Mouse (Mus musculus) liver, adult 2 months (tissue): Measurements from ENCODE around the gene Gm3250. TPM values are rescaled to one million over a fixed set of nuclear protein-coding genes. Genes with fewer than 3 reads are reported as not detected.

Experiments used
- DNase-seq: peaks from one replicate; pipeline ENCODE4 v3.0.0-alpha.2; 2011; ENCODE audit warnings: low read depth, low spot score; ENCODE audit errors: extremely low read depth
- H3K27ac ChIP-seq: fragments of 200-500 bp; replicated peaks from 2 replicates; pipeline ENCODE4 v1.5.1; 2012; ENCODE audit warnings: low read depth, mild to moderate bottlenecking, control low read depth, inconsistent platforms, low read length; ENCODE audit not compliant: insufficient read depth
- H3K27me3 ChIP-seq: fragments of 200-500 bp; 2 replicates; pipeline ENCODE4 v1.6.1; 2012; ENCODE audit warnings: mild to moderate bottlenecking, moderate library complexity, low read length, inconsistent platforms; ENCODE audit not compliant: control insufficient read depth, insufficient read depth
- H3K36me3 ChIP-seq: fragments of 200-500 bp; 2 replicates; pipeline ENCODE4 v1.6.1; 2012; ENCODE audit warnings: low read length, inconsistent platforms; ENCODE audit not compliant: control insufficient read depth, insufficient read depth
- H3K4me1 ChIP-seq: fragments of 200-500 bp; 2 replicates; pipeline ENCODE4 v1.6.1; 2011; ENCODE audit warnings: low read length; ENCODE audit not compliant: control insufficient read depth, insufficient read depth
- H3K4me3 ChIP-seq: fragments of 200-500 bp; 2 replicates; pipeline ENCODE4 v1.5.1; 2011; ENCODE audit warnings: low read depth, mild to moderate bottlenecking, control low read depth, low read length, moderate library complexity; ENCODE audit not compliant: insufficient read depth
- H3K79me2 ChIP-seq: fragments of 200-500 bp; 2 replicates; pipeline ENCODE4 v1.6.1; 2012; ENCODE audit warnings: inconsistent platforms, mild to moderate bottlenecking, low read length, moderate library complexity; ENCODE audit not compliant: control insufficient read depth, insufficient read depth
- H3K9ac ChIP-seq: fragments of 200-500 bp; 2 replicates; pipeline ENCODE4 v1.6.1; 2012; ENCODE audit warnings: low read depth, mild to moderate bottlenecking, control low read depth, inconsistent platforms, low read length
- CTCF ChIP-seq: fragments of 200-500 bp; IDR thresholded peaks from 2 replicates; pipeline ENCODE4 v1.5.1; 2011; ENCODE audit warnings: low read depth, low read length, control low read depth
- POLR2A ChIP-seq: fragments of 200-500 bp; IDR thresholded peaks from 2 replicates; pipeline ENCODE4 v1.6.1; 2011; ENCODE audit warnings: low read length, control low read depth; ENCODE audit not compliant: insufficient read depth; ENCODE audit errors: extremely low read depth
- WGBS: fragments of 180-500 bp; shearing (Covaris S2); methylation state at CpG from one replicate; pipeline ENCODE4 v1.1.7; 2018; 5-methylcytosine and 5-hydroxymethylcytosine counted together
- polyA plus RNA-seq: library from polyadenylated mRNA; depleted of rRNA; stranded (reverse); fragments of >200 nt; gene quantifications from 2 replicates; pipeline ENCODE4 v1.2.3, GENCODE M21; 2012; rRNA removed
- total RNA-seq: library from RNA; depleted of rRNA; stranded (reverse); fragments of >200 nt; gene quantifications from 2 replicates; pipeline ENCODE4 v1.2.3, GENCODE M21; 2014; rRNA removed

Gene Gm3250
- total and polyA plus RNA-seq, 2 experiments: not detected

DNA sequence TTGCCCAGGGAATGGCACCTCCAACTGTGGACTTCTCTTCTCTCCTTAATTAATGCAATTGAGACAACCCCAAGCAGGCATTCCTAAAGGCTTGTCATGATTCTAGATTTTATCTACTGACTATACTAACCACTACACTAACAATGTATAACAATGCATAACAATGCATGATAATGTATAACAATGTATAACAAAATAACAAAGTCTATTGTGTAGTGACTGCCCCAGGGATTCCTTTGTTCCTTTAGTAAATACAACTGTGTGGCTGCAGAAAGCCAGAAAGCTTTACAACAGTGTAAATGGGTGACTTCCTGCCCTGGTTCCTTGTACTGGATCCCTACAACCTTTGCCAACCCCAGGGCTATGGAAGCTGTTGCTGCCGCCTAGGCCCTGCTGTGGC is 46.4 kb downstream of the Gm3250 start:
- H3K36me3 ChIP-seq: no peaks in the 10 kb centered on the region
- H3K4me1 ChIP-seq: no peaks in the 10 kb centered on the region
- H3K4me3 ChIP-seq: no peak overlapping the region
- no peak overlapping the region for H3K27ac ChIP-seq
- TF ChIP-seq CTCF: no peak
- TF ChIP-seq POLR2A: no peak
- H3K79me2 ChIP-seq: no peaks in the 10 kb centered on the region
- 100% methylated on average over 1 of the region's 1 CpGs for WGBS
- no peaks in the 10 kb centered on the region for H3K27me3 ChIP-seq
- no peak overlapping the region for H3K9ac ChIP-seq
- DNase-seq: no peak

Other genes with a start within 250 kb of the Gm3250 start
Only the 30 nearest of the 31 such genes appear.
- gene Pttg1ip, start 200.8 kb downstream of the Gm3250 start, total RNA-seq: 146 and 168 TPM in 2 replicates
- 218 and 238 TPM in 2 replicates for gene Pttg1ip, start 200.8 kb downstream of the Gm3250 start, polyA plus RNA-seq
- 59.6 and 108 TPM in 2 replicates for gene Sumo3, start 176.4 kb downstream of the Gm3250 start, total RNA-seq
- 170 and 226 TPM in 2 replicates for gene Sumo3, start 176.4 kb downstream of the Gm3250 start, polyA plus RNA-seq
- 0.47 TPM in 1 of 2 replicates, not detected in the other for gene Gm49325, start 176.3 kb downstream of the Gm3250 start, total RNA-seq
- gene Gm49325, start 176.3 kb downstream of the Gm3250 start, polyA plus RNA-seq: not detected in 2 replicates
- gene Ube2g2, start 160.3 kb downstream of the Gm3250 start, total RNA-seq: 21.6 and 22.3 TPM in 2 replicates
- gene Ube2g2, start 160.3 kb downstream of the Gm3250 start, polyA plus RNA-seq: 30.4 and 34.2 TPM in 2 replicates
- 0.07 and 0.09 TPM in 2 replicates for gene Tspear, start 96.0 kb downstream of the Gm3250 start, total RNA-seq
- 0.12 and 0.50 TPM in 2 replicates for gene Tspear, start 96.0 kb downstream of the Gm3250 start, polyA plus RNA-seq
- gene Gm19402, start 91.8 kb downstream of the Gm3250 start, total RNA-seq: not detected in 2 replicates
- gene Gm19402, start 91.8 kb downstream of the Gm3250 start, polyA plus RNA-seq: not detected in 2 replicates
- gene Gm9508, start 85.3 kb downstream of the Gm3250 start, total RNA-seq: not detected in 2 replicates
- not detected in 2 replicates for gene Gm9508, start 85.3 kb downstream of the Gm3250 start, polyA plus RNA-seq
- not detected in 2 replicates for gene Gm10272, start 75.9 kb downstream of the Gm3250 start, total RNA-seq
- gene Gm10272, start 75.9 kb downstream of the Gm3250 start, polyA plus RNA-seq: not detected in 2 replicates
- gene Gm10024, start 71.1 kb downstream of the Gm3250 start, total RNA-seq: not detected in 2 replicates
- gene Gm10024, start 71.1 kb downstream of the Gm3250 start, polyA plus RNA-seq: not detected in 2 replicates
- not detected in 2 replicates for gene Gm10142, start 66.7 kb downstream of the Gm3250 start, total RNA-seq
- gene Gm10142, start 66.7 kb downstream of the Gm3250 start, polyA plus RNA-seq: not detected in 2 replicates
- not detected in 2 replicates for gene Krtap12-1, start 61.9 kb downstream of the Gm3250 start, total RNA-seq
- not detected in 2 replicates for gene Krtap12-1, start 61.9 kb downstream of the Gm3250 start, polyA plus RNA-seq
- gene Gm10100, start 56.1 kb downstream of the Gm3250 start, total RNA-seq: not detected in 2 replicates
- gene Gm10100, start 56.1 kb downstream of the Gm3250 start, polyA plus RNA-seq: not detected in 2 replicates
- gene Gm18596, start 39.9 kb downstream of the Gm3250 start, total RNA-seq: not detected in 2 replicates
- gene Gm18596, start 39.9 kb downstream of the Gm3250 start, polyA plus RNA-seq: not detected in 2 replicates
- not detected in 2 replicates for gene Gm9736, start 31.2 kb downstream of the Gm3250 start, total RNA-seq
- not detected in 2 replicates for gene Gm9736, start 31.2 kb downstream of the Gm3250 start, polyA plus RNA-seq
- gene Gm3233, start 22.9 kb downstream of the Gm3250 start, total RNA-seq: not detected in 2 replicates
- not detected in 2 replicates for gene Gm3233, start 22.9 kb downstream of the Gm3250 start, polyA plus RNA-seq
- gene Gm3238, start 11.2 kb downstream of the Gm3250 start, total RNA-seq: not detected in 2 replicates
- not detected in 2 replicates for gene Gm3238, start 11.2 kb downstream of the Gm3250 start, polyA plus RNA-seq
- gene Gm7138, start 5.6 kb downstream of the Gm3250 start, total RNA-seq: not detected in 2 replicates
- not detected in 2 replicates for gene Gm7138, start 5.6 kb downstream of the Gm3250 start, polyA plus RNA-seq
- gene Gm7137, start 5.7 kb upstream of the Gm3250 start, total RNA-seq: not detected in 2 replicates
- not detected in 2 replicates for gene Gm7137, start 5.7 kb upstream of the Gm3250 start, polyA plus RNA-seq
- not detected in 2 replicates for gene Gm9639, start 12.5 kb upstream of the Gm3250 start, total RNA-seq
- gene Gm9639, start 12.5 kb upstream of the Gm3250 start, polyA plus RNA-seq: not detected in 2 replicates
- gene Gm19668, start 16.6 kb upstream of the Gm3250 start, total RNA-seq: not detected in 2 replicates
- not detected in 2 replicates for gene Gm19668, start 16.6 kb upstream of the Gm3250 start, polyA plus RNA-seq
- gene Gm9507, start 29.3 kb upstream of the Gm3250 start, total RNA-seq: not detected in 2 replicates
- not detected in 2 replicates for gene Gm9507, start 29.3 kb upstream of the Gm3250 start, polyA plus RNA-seq
- gene Gm2696, start 32.1 kb upstream of the Gm3250 start, total RNA-seq: not detected in 2 replicates
- not detected in 2 replicates for gene Gm2696, start 32.1 kb upstream of the Gm3250 start, polyA plus RNA-seq
- gene Krtap10-4, start 44.6 kb upstream of the Gm3250 start, total RNA-seq: not detected in 2 replicates
- gene Krtap10-4, start 44.6 kb upstream of the Gm3250 start, polyA plus RNA-seq: not detected in 2 replicates
- not detected in 2 replicates for gene Krtap10-10, start 53.4 kb upstream of the Gm3250 start, total RNA-seq
- gene Krtap10-10, start 53.4 kb upstream of the Gm3250 start, polyA plus RNA-seq: not detected in 2 replicates
- not detected in 2 replicates for gene Gm36176, start 64.3 kb upstream of the Gm3250 start, total RNA-seq
- gene Gm36176, start 64.3 kb upstream of the Gm3250 start, polyA plus RNA-seq: not detected in 2 replicates
- not detected in 2 replicates for gene Gm10318, start 70.3 kb upstream of the Gm3250 start, total RNA-seq
- not detected in 2 replicates for gene Gm10318, start 70.3 kb upstream of the Gm3250 start, polyA plus RNA-seq
- not detected in 2 replicates for gene Gm3285, start 79.4 kb upstream of the Gm3250 start, total RNA-seq
- gene Gm3285, start 79.4 kb upstream of the Gm3250 start, polyA plus RNA-seq: not detected in 2 replicates
- 20.9 and 26.7 TPM in 2 replicates for gene Lrrc3, start 120.0 kb upstream of the Gm3250 start, total RNA-seq
- gene Lrrc3, start 120.0 kb upstream of the Gm3250 start, polyA plus RNA-seq: 57.0 and 64.1 TPM in 2 replicates
- gene Trpm2, start 188.0 kb upstream of the Gm3250 start, total RNA-seq: 3.1 and 4.1 TPM in 2 replicates
- gene Trpm2, start 188.0 kb upstream of the Gm3250 start, polyA plus RNA-seq: 2.1 and 3.3 TPM in 2 replicates
- 5.9 and 8.0 TPM in 2 replicates for gene 1810043G02Rik, start 196.0 kb upstream of the Gm3250 start, total RNA-seq
- gene 1810043G02Rik, start 196.0 kb upstream of the Gm3250 start, polyA plus RNA-seq: 13.2 and 13.7 TPM in 2 replicates